Mouse (Mus musculus): Measurements from ENCODE around the gene Ctc1.

Gene Ctc1

DNA sequence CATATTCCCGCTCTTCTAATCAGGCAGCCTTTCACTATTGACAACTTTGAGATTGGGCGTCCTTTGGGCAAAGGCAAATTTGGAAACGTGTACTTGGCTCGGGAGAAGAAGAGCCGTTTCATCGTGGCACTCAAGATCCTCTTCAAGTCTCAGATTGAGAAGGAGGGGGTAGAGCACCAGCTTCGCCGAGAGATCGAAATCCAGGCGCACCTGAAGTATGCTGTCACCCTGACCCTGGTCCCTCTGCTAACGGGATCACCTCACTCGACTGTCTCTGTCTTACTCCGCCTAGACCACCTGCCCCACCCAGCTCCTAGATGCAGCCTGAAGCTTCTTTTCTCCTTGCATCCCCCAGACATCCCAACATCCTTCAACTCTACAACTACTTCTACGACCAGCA, 32.4 kb downstream of the Ctc1 start:
- no peak for DNase-seq (ENCODE audit: low read depth, low spot score)

DNA sequence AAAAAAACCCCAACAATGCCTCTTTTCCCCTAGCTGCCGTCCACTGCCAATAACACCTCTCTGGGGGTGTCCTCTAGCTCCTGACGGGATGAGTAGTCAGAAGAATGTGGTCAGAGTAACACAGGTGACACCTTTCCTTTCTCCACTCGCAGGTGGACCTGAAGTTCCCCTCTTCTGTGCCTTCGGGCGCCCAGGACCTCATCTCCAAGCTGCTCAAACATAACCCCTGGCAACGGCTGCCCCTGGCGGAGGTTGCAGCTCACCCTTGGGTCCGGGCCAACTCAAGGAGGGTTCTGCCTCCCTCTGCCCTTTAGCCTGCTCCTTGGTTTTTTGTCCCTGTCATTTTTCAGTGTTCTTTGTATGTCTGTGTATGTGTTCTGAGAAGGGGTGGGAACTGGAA, 35.0 kb downstream of the Ctc1 start:
- DNase-seq (ENCODE audit: low read depth, low spot score), result no peak

DNA sequence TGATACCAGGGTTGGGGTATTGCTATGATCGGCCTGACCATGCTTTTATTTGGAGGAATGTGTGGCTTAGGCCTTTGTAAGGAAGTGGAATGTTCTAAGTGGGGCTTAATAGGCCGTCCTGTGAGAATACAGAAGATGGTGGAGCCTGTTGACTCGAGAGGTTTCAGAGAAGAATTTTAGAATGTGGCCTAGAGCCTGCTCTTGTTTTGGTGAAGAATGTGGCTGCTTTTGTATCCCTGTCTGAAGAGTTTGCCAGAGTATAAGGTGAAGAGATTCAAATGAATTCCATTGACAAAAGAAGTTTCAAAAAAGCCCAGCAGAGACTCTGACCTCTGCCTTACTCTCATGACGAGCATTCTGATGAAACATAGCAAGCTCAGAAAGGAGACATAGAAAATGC, 36.1 kb downstream of the Ctc1 start:
- DNase-seq (ENCODE audit: low read depth, low spot score), result no peak

- DNase-seq (ENCODE audit: low read depth, low spot score), result no peak
Observed at GRCm38 (mm10) chr11:69052824-69053421, 37.2 kb downstream of the Ctc1 start.

GRCm38 (mm10) chr11:69053848-69054247, 38.1 kb downstream of the Ctc1 start:
- DNase-seq (ENCODE audit: low read depth, low spot score), result peak; percentile 43

- DNase-seq (ENCODE audit: low read depth, low spot score), result no peak
Observed at GRCm38 (mm10) chr11:69058265-69058664, 42.6 kb downstream of the Ctc1 start.

GRCm38 (mm10) chr11:69058729-69059356, 43.1 kb downstream of the Ctc1 start:
- peak; percentile 47 for DNase-seq (ENCODE audit: low read depth, low spot score)

DNA sequence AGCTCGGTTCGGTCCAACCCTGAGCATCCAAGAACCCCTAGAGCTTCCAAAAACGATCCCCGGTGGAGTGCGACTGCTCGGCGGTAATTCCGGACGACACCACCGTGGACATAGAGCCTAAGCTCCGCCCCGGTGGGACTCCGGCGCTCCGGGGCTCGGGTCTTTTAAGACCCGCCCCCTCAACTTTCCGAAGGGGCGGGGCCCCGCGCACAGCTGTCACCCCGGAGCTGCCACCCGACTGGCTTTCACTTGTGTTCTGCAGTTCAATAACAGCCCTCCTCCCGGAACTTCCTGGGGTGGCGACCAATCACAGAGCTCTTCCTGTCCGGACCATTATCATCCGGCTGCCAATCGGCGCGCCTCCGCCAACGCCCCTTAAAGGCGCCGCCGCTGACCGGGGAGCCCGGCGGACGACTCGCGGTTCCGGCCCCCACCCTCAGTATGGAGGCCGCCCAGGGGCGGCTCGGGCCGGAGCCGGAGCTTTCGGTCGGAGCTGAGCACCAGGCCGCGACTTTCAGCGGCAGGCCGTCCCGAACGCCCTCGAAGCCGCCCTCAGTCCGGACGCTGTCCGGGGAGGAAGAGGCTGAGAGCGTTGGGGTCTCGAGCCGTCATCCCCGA, 43.8 kb downstream of the Ctc1 start, which contains the start of gene Borcs6:
Gene Borcs6, plus strand, starts transcription at position 361 of the 618 bp plus-strand sequence.
- DNase-seq (ENCODE audit: low read depth, low spot score), result peak; percentile 96

DNA sequence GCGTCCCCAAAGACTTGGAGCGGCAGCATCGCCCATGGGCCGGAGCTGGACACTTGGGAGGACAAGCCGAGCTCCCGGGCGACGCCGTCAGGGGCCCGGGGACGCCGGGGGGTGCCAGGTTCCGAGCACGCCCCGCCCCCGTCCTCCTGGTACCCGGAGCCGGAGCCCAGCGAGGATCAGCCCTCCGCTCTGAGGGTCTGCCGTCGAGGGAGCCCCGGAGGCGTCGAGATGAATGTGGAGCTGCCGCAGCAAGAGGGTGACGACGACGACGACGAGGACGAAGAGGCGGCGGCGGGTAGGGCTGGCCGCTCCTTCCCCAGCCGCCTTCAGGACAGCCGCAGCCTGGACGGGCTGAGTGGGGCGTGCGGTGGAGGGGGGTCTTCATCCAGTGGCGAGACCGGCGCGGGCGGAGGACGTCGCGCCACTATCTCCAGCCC, 44.3 kb downstream of the Ctc1 start:
- peak; percentile 69 for DNase-seq (ENCODE audit: low read depth, low spot score)

DNA sequence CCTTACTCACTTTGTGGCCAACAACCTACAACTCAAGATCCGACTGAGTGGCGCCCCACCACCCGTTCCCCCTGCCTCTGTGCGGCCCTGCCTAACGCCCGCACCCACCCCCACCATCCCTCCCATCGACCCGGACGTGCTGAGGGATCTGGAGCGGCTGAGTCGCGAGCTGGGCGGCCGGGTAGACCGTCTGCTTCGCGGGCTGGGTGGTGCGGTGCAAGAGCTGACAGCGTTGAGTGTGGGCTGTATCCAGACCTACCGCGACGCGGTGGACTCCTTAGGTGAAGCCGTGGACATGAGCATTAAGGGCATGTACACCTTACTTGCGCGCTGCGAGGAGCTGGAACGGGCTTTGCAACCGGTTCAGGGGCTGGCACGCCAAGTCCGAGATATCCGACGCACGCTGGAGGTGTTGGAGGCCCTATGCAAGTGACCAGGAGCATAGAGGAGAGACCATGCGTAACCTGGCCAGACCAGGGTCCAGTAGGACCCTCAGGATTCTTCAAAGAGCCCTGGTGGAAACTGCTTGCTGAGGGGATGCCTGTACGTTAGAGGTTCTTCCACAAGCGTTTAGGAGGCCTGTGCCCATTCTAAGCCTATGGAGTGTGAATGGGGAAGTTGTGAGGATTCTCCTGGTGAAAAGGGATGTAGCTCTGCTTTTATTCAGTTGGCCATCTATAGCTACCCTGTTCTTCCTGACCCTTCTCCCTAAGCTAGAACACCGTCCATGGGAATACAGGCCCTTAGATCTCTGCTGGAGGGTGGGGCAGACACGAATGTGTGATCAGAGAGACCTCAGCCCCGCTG, 44.9 kb downstream of the Ctc1 start:
- DNase-seq (ENCODE audit: low read depth, low spot score), result peak; percentile 54

- DNase-seq (ENCODE audit: low read depth, low spot score), result peak; percentile 20
Observed at GRCm38 (mm10) chr11:69061255-69061912, 45.7 kb downstream of the Ctc1 start.

- DNase-seq (ENCODE audit: low read depth, low spot score), result peak; percentile 85
Observed at GRCm38 (mm10) chr11:69062194-69062760, 46.6 kb downstream of the Ctc1 start.

GRCm38 (mm10) chr11:69062761-69063224, 47.1 kb downstream of the Ctc1 start:
- DNase-seq (ENCODE audit: low read depth, low spot score), result peak; percentile 95

- DNase-seq (ENCODE audit: low read depth, low spot score), result peak; percentile 92
Observed at GRCm38 (mm10) chr11:69063413-69064201, 47.9 kb downstream of the Ctc1 start.

GRCm38 (mm10) chr11:69064259-69065133, 48.8 kb downstream of the Ctc1 start:
- no peak for DNase-seq (ENCODE audit: low read depth, low spot score)

DNA sequence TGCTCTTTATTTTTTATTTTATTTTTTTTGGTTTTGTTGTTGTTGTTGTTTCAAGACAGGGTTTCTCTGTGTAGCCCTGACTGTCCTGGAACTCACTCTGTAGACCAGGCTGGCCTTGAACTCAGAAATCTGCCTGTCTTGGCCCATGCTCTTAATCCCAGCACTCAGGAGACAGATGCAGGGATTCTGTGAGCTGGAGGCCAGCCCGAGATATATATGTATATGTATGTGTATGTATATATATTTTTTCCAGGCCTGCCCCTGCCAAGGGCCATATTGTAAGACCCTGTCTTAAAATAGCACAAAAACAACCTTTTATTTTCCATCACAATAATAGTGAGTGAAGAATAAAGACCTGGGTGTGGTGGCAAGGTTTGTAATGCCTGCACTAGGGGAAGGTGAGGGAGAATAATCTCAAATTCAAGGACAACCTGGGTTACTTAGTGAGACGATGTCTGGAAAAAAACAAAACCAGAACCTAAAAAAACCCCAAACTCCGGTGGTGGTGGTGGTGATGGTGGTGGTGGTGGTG, 49.7 kb downstream of the Ctc1 start:
- no peak for DNase-seq (ENCODE audit: low read depth, low spot score)

DNA sequence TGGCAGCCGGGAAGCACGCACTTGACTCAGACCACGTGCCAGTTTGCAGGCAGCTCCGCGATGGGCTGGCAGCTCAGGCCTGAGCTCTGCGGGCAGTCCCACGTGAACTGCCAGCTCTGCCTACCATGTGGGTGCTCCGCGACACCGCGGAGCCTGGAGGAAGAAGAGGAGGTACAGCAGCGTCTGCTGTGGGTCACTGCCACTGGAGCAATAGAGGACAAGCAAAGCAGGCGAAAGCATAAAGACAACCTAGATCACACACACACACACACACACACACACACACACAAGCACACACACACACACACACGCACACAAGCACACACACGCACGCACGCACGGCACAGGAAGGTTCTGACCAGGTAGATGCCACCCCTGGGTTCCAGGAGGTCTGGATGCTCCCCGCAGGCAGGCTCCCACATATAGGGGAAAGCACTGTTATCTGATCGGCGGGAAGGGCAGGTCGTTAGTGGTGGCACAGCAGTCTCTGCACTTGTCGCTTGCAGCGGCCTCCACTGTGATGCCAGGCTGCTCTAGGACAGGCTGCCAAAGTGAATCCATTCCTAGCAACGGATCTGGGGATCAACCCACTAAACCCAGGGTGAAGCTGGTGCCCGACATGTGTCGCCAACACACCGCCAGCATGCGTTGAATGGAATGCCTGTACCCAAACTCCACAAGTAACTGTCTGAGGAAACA, 50.6 kb downstream of the Ctc1 start:
- DNase-seq (ENCODE audit: low read depth, low spot score), result peak; percentile 63

DNA sequence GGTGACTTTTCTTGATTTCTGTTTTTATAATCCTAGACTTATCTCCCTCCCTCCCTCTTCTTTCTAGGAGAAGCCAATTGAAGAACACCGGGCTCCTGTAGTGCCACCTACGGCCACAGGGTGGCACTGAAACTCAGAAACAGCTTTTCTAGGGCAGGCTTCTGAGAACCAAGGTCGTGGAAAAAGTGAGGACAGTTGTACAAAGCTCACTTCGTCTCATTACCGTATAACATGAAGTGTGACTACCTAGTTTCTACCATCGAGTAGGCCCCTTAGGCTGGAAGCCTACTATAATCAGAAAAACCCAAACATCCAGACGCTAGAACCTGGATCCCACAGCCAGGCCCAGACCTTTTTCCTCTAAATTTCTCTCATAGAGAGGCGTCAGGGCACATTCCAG, 51.2 kb downstream of the Ctc1 start:
- DNase-seq (ENCODE audit: low read depth, low spot score), result peak; percentile 90

Data from CD4-positive, CD25-positive, alpha-beta regulatory T cell, adult 2 months (primary cell).